29 mouse cellular contexts compared by ENCODE assay signal in genomic region chr8:48467633-48468032, GRCm38 (mm10).
DNase-seq lines count a peak whose midpoint lies in the region; ATAC-seq lines count a peak whose summit lies in the region.
"Had no signal": no experiment of that assay in that cellular context is flagged by ENCODE, and none has a peak within 500 bp of the region (broad histone marks: within the 10 kb centered on the region; RNA-seq: fewer than 3 reads in every experiment).

No protein-coding gene starts in this region.

- H3K4me1 ChIP-seq in forebrain, embryonic 15.5 days: peaks cover 4% of the 10 kb centered on the region
- no peaks in the 10 kb centered on the region; the same call in 1 of the 2 replicates for H3K4me1 ChIP-seq in forebrain, embryonic 11.5 days (replicated peaks; ENCODE audit: control insufficient read depth, insufficient read depth, low read length)
- H3K4me1 ChIP-seq in neural tube, embryonic 13.5 days (replicated peaks): peaks cover 29% of the 10 kb centered on the region
- H3K4me1 ChIP-seq in hindbrain, embryonic 13.5 days (replicated peaks): peaks cover 15% of the 10 kb centered on the region
- H3K4me1 ChIP-seq in neural tube, embryonic 15.5 days: peaks cover 22% of the 10 kb centered on the region
- H3K4me1 ChIP-seq in limb, embryonic 10.5 days: peaks cover 13% of the 10 kb centered on the region
- H3K4me1 ChIP-seq: liver, embryonic 15.5 days; lung, embryonic 15.5 days; megakaryocyte, embryonic 14.5 days had no signal

- no peak overlapping the region for H3K4me2 ChIP-seq in forebrain, embryonic 15.5 days (replicated peaks)
- no peak overlapping the region for H3K4me2 ChIP-seq in forebrain, embryonic 11.5 days (ENCODE audit: low read depth, low read length, severe bottlenecking)
- no peak overlapping the region for H3K4me2 ChIP-seq in neural tube, embryonic 13.5 days
- no peak overlapping the region for H3K4me2 ChIP-seq in hindbrain, embryonic 13.5 days
- no peak overlapping the region for H3K4me2 ChIP-seq in neural tube, embryonic 15.5 days
- H3K4me2 ChIP-seq: heart, embryonic 15.5 days; liver, embryonic 15.5 days; lung, embryonic 15.5 days; neural tube, embryonic 12.5 days had no signal

- no peaks in the 10 kb centered on the region for H3K36me3 ChIP-seq in forebrain, embryonic 15.5 days
- H3K36me3 ChIP-seq in forebrain, embryonic 11.5 days (ENCODE audit: control insufficient read depth, insufficient read depth, low read length): no peaks in the 10 kb centered on the region
- no peaks in the 10 kb centered on the region for H3K36me3 ChIP-seq in neural tube, embryonic 13.5 days
- H3K36me3 ChIP-seq in hindbrain, embryonic 13.5 days: no peaks in the 10 kb centered on the region
- H3K36me3 ChIP-seq in neural tube, embryonic 15.5 days: no peaks in the 10 kb centered on the region
- H3K36me3 ChIP-seq in limb, embryonic 10.5 days: no peaks in the 10 kb centered on the region
- H3K36me3 ChIP-seq: G1E; heart, embryonic 15.5 days; liver, embryonic 15.5 days; lung, embryonic 15.5 days; neural tube, embryonic 12.5 days had no signal

- no peak overlapping the region for H3K9ac ChIP-seq in forebrain, embryonic 15.5 days (replicated peaks)
- H3K9ac ChIP-seq in forebrain, embryonic 11.5 days (ENCODE audit: low read length): no peak overlapping the region
- no peak overlapping the region for H3K9ac ChIP-seq in neural tube, embryonic 13.5 days
- no peak overlapping the region for H3K9ac ChIP-seq in hindbrain, embryonic 13.5 days
- no peak overlapping the region for H3K9ac ChIP-seq in neural tube, embryonic 15.5 days (replicated peaks)
- H3K9ac ChIP-seq: heart, embryonic 15.5 days; liver, embryonic 15.5 days; lung, embryonic 15.5 days; neural tube, embryonic 12.5 days had no signal

- no peak overlapping the region for H3K27ac ChIP-seq in forebrain, embryonic 15.5 days (replicated peaks)
- no peak overlapping the region for H3K27ac ChIP-seq in forebrain, embryonic 11.5 days (ENCODE audit: low read depth, low read length)
- no peak overlapping the region for H3K27ac ChIP-seq in neural tube, embryonic 13.5 days (replicated peaks)
- H3K27ac ChIP-seq in hindbrain, embryonic 13.5 days: no peak overlapping the region
- H3K27ac ChIP-seq in neural tube, embryonic 15.5 days (replicated peaks): no peak overlapping the region
- no peak overlapping the region for H3K27ac ChIP-seq in limb, embryonic 10.5 days
- H3K27ac ChIP-seq: heart, embryonic 15.5 days; kidney, postnatal 0 days; left cerebral cortex, adult 2 months; liver, embryonic 15.5 days; lung, embryonic 15.5 days; neural tube, embryonic 12.5 days had no signal

- no peak overlapping the region for H3K4me3 ChIP-seq in forebrain, embryonic 15.5 days
- no peak overlapping the region for H3K4me3 ChIP-seq in forebrain, embryonic 11.5 days (ENCODE audit: low read depth, low read length)
- no peak overlapping the region for H3K4me3 ChIP-seq in neural tube, embryonic 13.5 days
- no peak overlapping the region for H3K4me3 ChIP-seq in hindbrain, embryonic 13.5 days
- H3K4me3 ChIP-seq in neural tube, embryonic 15.5 days (replicated peaks): no peak overlapping the region
- no peak overlapping the region for H3K4me3 ChIP-seq in limb, embryonic 10.5 days
- H3K4me3 ChIP-seq: heart, embryonic 15.5 days; left cerebral cortex, adult 2 months; liver, embryonic 15.5 days; lung, embryonic 15.5 days; megakaryocyte, embryonic 14.5 days; neural tube, embryonic 12.5 days had no signal

- H3K9me3 ChIP-seq in forebrain, embryonic 15.5 days: no peaks in the 10 kb centered on the region
- H3K9me3 ChIP-seq in forebrain, embryonic 11.5 days (ENCODE audit: control insufficient read depth, low read length): no peaks in the 10 kb centered on the region
- H3K9me3 ChIP-seq in neural tube, embryonic 13.5 days: no peaks in the 10 kb centered on the region
- no peaks in the 10 kb centered on the region for H3K9me3 ChIP-seq in hindbrain, embryonic 13.5 days
- no peaks in the 10 kb centered on the region for H3K9me3 ChIP-seq in neural tube, embryonic 15.5 days (replicated peaks)
- H3K9me3 ChIP-seq in limb, embryonic 10.5 days (replicated peaks): no peaks in the 10 kb centered on the region
- H3K9me3 ChIP-seq: heart, embryonic 15.5 days; liver, embryonic 15.5 days; lung, embryonic 15.5 days; neural tube, embryonic 12.5 days had no signal

- ATAC-seq in forebrain, embryonic 15.5 days (replicated peaks): 0 out of 2 replicates have a peak, but pooled peaks have one; percentile 53
- no peak for ATAC-seq in forebrain, embryonic 11.5 days (replicated peaks; ENCODE audit: low FRiP score)
- 0 out of 2 replicates have a peak, but pooled peaks have one; percentile 42 for ATAC-seq in neural tube, embryonic 13.5 days (ENCODE audit: low read depth)
- 0 out of 2 replicates have a peak, but pooled peaks have one; percentile 56 for ATAC-seq in hindbrain, embryonic 13.5 days (ENCODE audit: low FRiP score)
- 0 out of 2 replicates have a peak, but pooled peaks have one; percentile 46 for ATAC-seq in neural tube, embryonic 15.5 days (ENCODE audit: low FRiP score)
- ATAC-seq: inflammation-experienced regulatory T-cells, adult 6 months; Patski had no signal

- no peak for DNase-seq in forebrain, embryonic 11.5 days (ENCODE audit: low spot score)
- no peak for DNase-seq in neural tube, embryonic 10.5 days (ENCODE audit: extremely low spot score, low spot score)
- DNase-seq in urinary bladder, postnatal 10 days (ENCODE audit: low spot score): no peak
- no peak for DNase-seq in limb, embryonic 10.5 days (ENCODE audit: low spot score)
- DNase-seq: adrenal gland, adult 8-10 months; cerebellum, adult 8-10 months; cerebellum, postnatal 36 days; gastrocnemius, postnatal 36 days; heart, postnatal 36 days; kidney, adult 18-20 months; left cerebral cortex, postnatal 4 days; liver; lung, postnatal 36 days; thymus, adult 2 months had no signal

- no peaks in the 10 kb centered on the region for H3K27me3 ChIP-seq in forebrain, embryonic 15.5 days
- no peaks in the 10 kb centered on the region for H3K27me3 ChIP-seq in forebrain, embryonic 11.5 days (ENCODE audit: control insufficient read depth, insufficient read depth, low read length)
- no peaks in the 10 kb centered on the region for H3K27me3 ChIP-seq in neural tube, embryonic 13.5 days
- no peaks in the 10 kb centered on the region for H3K27me3 ChIP-seq in hindbrain, embryonic 13.5 days
- no peaks in the 10 kb centered on the region for H3K27me3 ChIP-seq in neural tube, embryonic 15.5 days (replicated peaks)
- no peaks in the 10 kb centered on the region for H3K27me3 ChIP-seq in limb, embryonic 10.5 days (ENCODE audit: low read depth, poor library complexity, severe bottlenecking)
- H3K27me3 ChIP-seq: CH12.LX; heart, embryonic 15.5 days; liver, embryonic 15.5 days; lung, embryonic 15.5 days; megakaryocyte, embryonic 14.5 days; neural tube, embryonic 12.5 days; Patski had no signal

- WGBS in forebrain, embryonic 15.5 days: 62% methylated on average over 5 of the region's 5 CpGs
- 77% methylated on average over 5 of the region's 5 CpGs for WGBS in forebrain, embryonic 11.5 days
- 54% methylated on average over 5 of the region's 5 CpGs for WGBS in neural tube, embryonic 13.5 days
- 51% methylated on average over 5 of the region's 5 CpGs for WGBS in hindbrain, embryonic 13.5 days
- 52% methylated on average over 5 of the region's 5 CpGs for WGBS in neural tube, embryonic 15.5 days
- 83% methylated on average over 5 of the region's 5 CpGs for WGBS in limb, embryonic 10.5 days
